Mouse (Mus musculus): ENCODE measurements at regions not wholly inside any gene's neighbourhood (a gene's known extent, or its start where the extent isn't known, plus 50 kb on each side); places are given as distances from the start of the nearest gene placed in this dataset.

DNA sequence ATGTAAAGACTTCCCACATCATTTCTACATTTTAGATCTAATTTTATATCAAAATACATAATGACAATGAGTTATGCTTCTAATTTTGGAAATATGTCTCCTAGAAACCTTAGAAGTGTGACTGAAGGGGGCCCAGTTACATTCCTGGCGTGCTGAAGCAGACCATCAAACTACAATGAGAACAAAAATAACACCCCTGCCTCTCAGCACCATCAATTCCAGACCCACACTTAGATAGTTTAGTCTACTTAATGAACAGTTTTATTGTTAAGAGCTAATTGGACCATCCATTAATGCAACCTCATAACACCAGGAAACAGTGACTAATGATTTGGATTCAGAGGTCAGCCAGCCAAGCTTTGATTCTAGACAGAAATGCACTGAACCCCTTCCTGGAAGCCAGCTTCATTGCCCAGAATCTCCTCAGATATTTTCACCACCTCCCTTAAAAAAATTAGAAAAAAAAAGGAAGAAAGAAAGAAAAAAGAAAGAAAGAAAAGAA is 280.7 kb downstream of the Ptbp2 start:
- no peak overlapping the region for H3K4me3 ChIP-seq

DNA sequence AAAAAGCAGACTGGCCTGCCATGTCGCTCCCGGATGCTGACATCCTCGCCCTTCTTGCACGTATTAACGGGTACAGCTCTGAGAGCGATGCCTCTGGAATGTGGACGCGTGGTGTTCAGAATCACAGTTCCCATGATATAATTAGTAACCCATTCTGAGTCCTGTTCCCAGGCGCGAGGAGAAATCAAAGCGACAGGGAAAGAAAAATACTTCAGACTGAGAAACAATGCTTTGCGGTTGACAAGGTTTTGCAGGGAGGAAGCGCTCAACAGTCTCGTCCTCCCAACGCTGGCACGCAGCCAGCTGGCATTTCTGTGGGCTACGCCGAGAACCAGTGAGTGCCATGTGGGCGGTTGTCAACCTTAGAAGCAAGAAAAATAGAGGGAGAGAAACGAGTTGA is 285.6 kb downstream of the Ptbp2 start:
- H3K27me3 ChIP-seq (replicated peaks), result no peaks in the 10 kb centered on the region
- H3K27ac ChIP-seq (replicated peaks), result peak overlapping the region; percentile 85
- H3K36me3 ChIP-seq, result no peaks in the 10 kb centered on the region
- 23% methylated on average over 20 of the region's 20 CpGs for WGBS
- peak overlapping the region; percentile 29 for H3K4me3 ChIP-seq
- ATAC-seq (ENCODE audit: extremely low read depth, insufficient number of reproducible peaks, low FRiP score, low TSS enrichment), result peak; percentile 61; the same call in 1 of the 2 replicates
- H3K9ac ChIP-seq, result no peak overlapping the region
- H3K9me3 ChIP-seq, result no peaks in the 10 kb centered on the region
- H3K4me1 ChIP-seq, result peaks cover 26% of the 10 kb centered on the region
- peak overlapping the region; percentile 63 for H3K4me2 ChIP-seq

More for the DNA sequence above, 280.7 kb downstream of the Ptbp2 start:
- Histone ChIP-seq H3K27me3 (replicated peaks) (no peaks in the 10 kb centered on the region), H3K4me1 (peaks cover 27% of the 10 kb centered on the region), H3K9ac (no peak overlapping the region), H3K9me3 (no peaks in the 10 kb centered on the region), H3K36me3 (no peaks in the 10 kb centered on the region), H3K4me2 (no peak overlapping the region), H3K27ac (replicated peaks) (no peak overlapping the region)
- 43% methylated on average over 1 of the region's 1 CpGs for WGBS
- ATAC-seq (ENCODE audit: extremely low read depth, insufficient number of reproducible peaks, low FRiP score, low TSS enrichment), result no peak

GRCm38 (mm10) chr3:119497880-119498279 is 286.4 kb downstream of the Ptbp2 start:
- no peak overlapping the region for H3K27ac ChIP-seq (replicated peaks)
- H3K9me3 ChIP-seq, result no peaks in the 10 kb centered on the region
- H3K4me1 ChIP-seq, result peaks cover 17% of the 10 kb centered on the region
- H3K9ac ChIP-seq, result no peak overlapping the region
- H3K4me3 ChIP-seq, result no peak overlapping the region
- ATAC-seq (ENCODE audit: extremely low read depth, insufficient number of reproducible peaks, low FRiP score, low TSS enrichment), result no peak
- H3K36me3 ChIP-seq, result no peaks in the 10 kb centered on the region
- H3K27me3 ChIP-seq (replicated peaks), result no peaks in the 10 kb centered on the region
- 64% methylated on average over 7 of the region's 7 CpGs for WGBS
- H3K4me2 ChIP-seq, result no peak overlapping the region

GRCm38 (mm10) chr3:119494580-119494979 is 289.7 kb downstream of the Ptbp2 start:
- no peak for ATAC-seq (ENCODE audit: extremely low read depth, insufficient number of reproducible peaks, low FRiP score, low TSS enrichment)
- Histone ChIP-seq H3K9me3 (no peaks in the 10 kb centered on the region), H3K9ac (no peak overlapping the region), H3K4me2 (no peak overlapping the region), H3K36me3 (no peaks in the 10 kb centered on the region), H3K27me3 (replicated peaks) (no peaks in the 10 kb centered on the region), H3K27ac (replicated peaks) (no peak overlapping the region), H3K4me3 (no peak overlapping the region), H3K4me1 (peaks cover 16% of the 10 kb centered on the region)
- 85% methylated on average over 5 of the region's 5 CpGs for WGBS

GRCm38 (mm10) chr3:119492627-119493026 is 291.6 kb downstream of the Ptbp2 start:
- H3K4me3 ChIP-seq, result no peak overlapping the region
- H3K36me3 ChIP-seq, result no peaks in the 10 kb centered on the region
- no peaks in the 10 kb centered on the region for H3K27me3 ChIP-seq (replicated peaks)
- no peaks in the 10 kb centered on the region for H3K9me3 ChIP-seq
- no peak overlapping the region for H3K4me2 ChIP-seq
- no peak overlapping the region for H3K9ac ChIP-seq
- no peaks in the 10 kb centered on the region for H3K4me1 ChIP-seq
- 81% methylated on average over 1 of the region's 1 CpGs for WGBS
- H3K27ac ChIP-seq (replicated peaks), result no peak overlapping the region
- no peak for ATAC-seq (ENCODE audit: extremely low read depth, insufficient number of reproducible peaks, low FRiP score, low TSS enrichment)

DNA sequence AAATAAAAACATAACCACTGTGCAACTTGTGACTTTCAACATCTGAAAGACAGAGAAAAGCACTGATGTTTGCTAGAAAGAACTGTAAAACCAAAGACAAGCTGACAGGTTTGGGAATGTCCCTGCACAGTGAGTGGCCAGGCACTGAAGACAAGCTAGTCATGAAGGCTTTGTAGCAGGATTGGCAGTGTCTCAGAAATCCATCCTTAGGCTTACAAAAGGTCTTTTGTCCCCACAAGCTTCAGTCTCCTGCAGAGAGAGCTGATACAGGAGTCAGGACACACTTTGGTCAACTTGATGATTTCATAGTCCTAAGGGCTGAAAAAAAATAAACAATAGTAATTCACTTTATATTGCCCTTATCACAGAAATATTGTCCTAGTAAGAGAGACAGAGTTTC is 294.9 kb downstream of the Ptbp2 start:
- Histone ChIP-seq H3K4me3 (no peak overlapping the region), H3K27ac (replicated peaks) (no peak overlapping the region), H3K9me3 (0 out of 2 replicates have a peak, but pooled peaks cover 4% of the 10 kb centered on the region)

More for the DNA sequence above, 294.9 kb downstream of the Ptbp2 start:
- Histone ChIP-seq H3K9ac (no peak overlapping the region), H3K36me3 (no peaks in the 10 kb centered on the region), H3K4me2 (no peak overlapping the region), H3K27me3 (replicated peaks) (no peaks in the 10 kb centered on the region), H3K4me1 (no peaks in the 10 kb centered on the region)
- no peak for ATAC-seq (ENCODE audit: extremely low read depth, insufficient number of reproducible peaks, low FRiP score, low TSS enrichment)

Measured in heart, embryonic 13.5 days (tissue).